7 mouse cellular contexts compared by ENCODE assay signal in genomic region chr7:38270703-38271510, GRCm38 (mm10). TPM values are rescaled to one million over a fixed set of nuclear protein-coding genes. Genes with fewer than 3 reads are reported as not detected.
A peak's percentile ranks its signal among the peaks of the same experiment; 100 is the strongest.
DNase-seq lines count a peak whose midpoint lies in the region; ATAC-seq lines count a peak whose summit lies in the region.

Gene Pop4 (minus strand): TSS chr7:38271423.

- H3K27me3 ChIP-seq in embryonic facial prominence, embryonic 11.5 days (ENCODE audit: control insufficient read depth, insufficient read depth, low read length) = no peaks in the 10 kb centered on the region
- H3K27me3 ChIP-seq in limb, embryonic 11.5 days (ENCODE audit: control insufficient read depth, insufficient read depth, low read length) = no peaks in the 10 kb centered on the region
- no peaks in the 10 kb centered on the region for H3K27me3 ChIP-seq in midbrain, embryonic 14.5 days (ENCODE audit: control insufficient read depth, insufficient read depth, low read length)

- H3K9ac ChIP-seq in embryonic facial prominence, embryonic 11.5 days (replicated peaks; ENCODE audit: low read length) = peak within 1 kb of the TSS; percentile 82
- H3K9ac ChIP-seq in limb, embryonic 11.5 days (ENCODE audit: low read length) = peak within 1 kb of the TSS; percentile 83
- H3K9ac ChIP-seq in midbrain, embryonic 14.5 days (replicated peaks; ENCODE audit: low read length) = peak within 1 kb of the TSS; percentile 71

- no peaks in the 10 kb centered on the region for H3K4me1 ChIP-seq in embryonic facial prominence, embryonic 11.5 days (ENCODE audit: control insufficient read depth, insufficient read depth, low read length)
- H3K4me1 ChIP-seq in limb, embryonic 11.5 days (ENCODE audit: control insufficient read depth, insufficient read depth, low read length) = peaks cover 5% of the 10 kb centered on the region; the same call in 1 of the 2 replicates
- peaks cover 9% of the 10 kb centered on the region for H3K4me1 ChIP-seq in midbrain, embryonic 14.5 days (ENCODE audit: control insufficient read depth, insufficient read depth, low read length)

- under 1% methylated on average over 38 of the region's 38 CpGs for whole genome bisulfite sequencing in embryonic facial prominence, embryonic 11.5 days
- WGBS in limb, embryonic 11.5 days = under 1% methylated on average over 38 of the region's 38 CpGs
- under 1% methylated on average over 38 of the region's 38 CpGs for WGBS in midbrain, embryonic 14.5 days

- no peaks in the 10 kb centered on the region; the same call in 1 of the 2 replicates for H3K36me3 ChIP-seq in embryonic facial prominence, embryonic 11.5 days (replicated peaks; ENCODE audit: control insufficient read depth, insufficient read depth, low read depth, low read length)
- H3K36me3 ChIP-seq in limb, embryonic 11.5 days (ENCODE audit: control insufficient read depth, insufficient read depth, low read length) = peaks cover 4% of the 10 kb centered on the region; the same call in 1 of the 2 replicates
- peaks cover 21% of the 10 kb centered on the region for H3K36me3 ChIP-seq in midbrain, embryonic 14.5 days (ENCODE audit: control insufficient read depth, insufficient read depth, low read length)

- no peak within 1 kb of the TSS; the same call in 1 of the 2 replicates for H3K27ac ChIP-seq in embryonic facial prominence, embryonic 11.5 days (replicated peaks; ENCODE audit: low read depth, low read length)
- H3K27ac ChIP-seq in limb, embryonic 11.5 days (replicated peaks; ENCODE audit: low read depth, low read length) = no peak within 1 kb of the TSS
- H3K27ac ChIP-seq in midbrain, embryonic 14.5 days (replicated peaks; ENCODE audit: low read depth, low read length) = peak within 1 kb of the TSS; percentile 77

- peak within 1 kb of the TSS; percentile 75 for H3K4me3 ChIP-seq in embryonic facial prominence, embryonic 11.5 days (ENCODE audit: low read depth, low read length)
- H3K4me3 ChIP-seq in limb, embryonic 11.5 days (ENCODE audit: low read depth, low read length) = peak within 1 kb of the TSS; percentile 60
- peak within 1 kb of the TSS; percentile 59 for H3K4me3 ChIP-seq in midbrain, embryonic 14.5 days (replicated peaks; ENCODE audit: low read depth, low read length)

- H3K4me2 ChIP-seq in embryonic facial prominence, embryonic 11.5 days (ENCODE audit: low read depth, low read length) = peak within 1 kb of the TSS; percentile 76
- H3K4me2 ChIP-seq in limb, embryonic 11.5 days (ENCODE audit: low read depth, severe bottlenecking) = peak within 1 kb of the TSS; percentile 86
- H3K4me2 ChIP-seq in midbrain, embryonic 14.5 days (ENCODE audit: low read length) = peak within 1 kb of the TSS; percentile 79

- peak; percentile 95 for DNase-seq in adrenal gland, postnatal 14 days
- peak; percentile 95 for DNase-seq in embryonic facial prominence, embryonic 11.5 days (ENCODE audit: low spot score)
- DNase-seq in heart, adult 11 months = peak; percentile 99
- DNase-seq in kidney, adult 18-20 months = peak; percentile 91
- peak; percentile 98 for DNase-seq in limb, embryonic 11.5 days (ENCODE audit: low spot score)
- peak; percentile 97 for DNase-seq in midbrain, embryonic 14.5 days
- DNase-seq in spleen, adult 18-20 months = peak; percentile 72 to 86

- peak; percentile 95 for ATAC-seq in embryonic facial prominence, embryonic 11.5 days (replicated peaks; ENCODE audit: insufficient number of reproducible peaks, low FRiP score, low TSS enrichment, low read depth)
- ATAC-seq in limb, embryonic 11.5 days (ENCODE audit: insufficient number of reproducible peaks, low FRiP score, low TSS enrichment, low read depth) = peak; percentile 93
- ATAC-seq in midbrain, embryonic 14.5 days (ENCODE audit: low FRiP score, low TSS enrichment) = peak; percentile 94

- H3K9me3 ChIP-seq in embryonic facial prominence, embryonic 11.5 days (replicated peaks; ENCODE audit: control insufficient read depth, low read length) = no peaks in the 10 kb centered on the region
- no peaks in the 10 kb centered on the region for H3K9me3 ChIP-seq in limb, embryonic 11.5 days (ENCODE audit: control insufficient read depth, low read length)
- no peaks in the 10 kb centered on the region for H3K9me3 ChIP-seq in midbrain, embryonic 14.5 days (ENCODE audit: control insufficient read depth, low read length)

RNA-seq across cellular contexts. Expression of gene Pop4, which starts in this region (rescaled TPM):
- total RNA-seq in adrenal gland, postnatal 14 days (2021) = 37.6 and 41.4 TPM in 2 replicates
- polyA plus RNA-seq in embryonic facial prominence, embryonic 11.5 days (2014; fragmentation: Nextera tagmentation; extraction: Ambion mirVana) = 109 and 114 TPM in 2 replicates
- polyA plus RNA-seq in limb, embryonic 11.5 days (2014; fragmentation: Nextera tagmentation; extraction: Ambion mirVana) = 96.3 and 98.0 TPM in 2 replicates
- 84.7 and 93.6 TPM in 2 replicates for polyA plus RNA-seq in midbrain, embryonic 14.5 days (2014; fragmentation: Nextera tagmentation; extraction: Ambion mirVana)
